ENCODE assay signal across 26 mouse cellular contexts in the genomic region with DNA sequence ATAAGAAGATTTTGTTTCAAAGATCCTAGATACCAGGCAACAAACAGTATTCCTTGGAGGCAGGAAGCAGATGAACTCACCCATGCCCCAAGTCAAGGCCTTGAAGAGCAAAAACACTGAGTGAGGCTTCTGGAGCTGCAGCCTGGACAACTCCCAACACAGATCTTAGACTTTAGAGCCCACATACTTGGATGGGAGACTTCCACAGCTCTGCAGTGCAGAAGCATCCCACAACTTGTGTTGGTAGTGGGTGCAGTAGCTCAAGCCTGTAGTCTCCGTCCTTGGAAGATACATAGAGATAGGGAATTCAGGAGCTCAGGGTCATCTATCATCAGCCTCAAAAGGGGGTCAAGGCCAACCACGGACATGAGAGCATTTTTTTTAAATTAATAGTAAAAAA. TPM values are rescaled to one million over a fixed set of nuclear protein-coding genes. Genes with fewer than 3 reads are reported as not detected.
DNase-seq lines count a peak whose midpoint lies in the region; ATAC-seq and TF ChIP-seq lines count a peak whose summit lies in the region.
"Had no signal": no experiment of that assay in that cellular context is flagged by ENCODE, and none has a peak within 500 bp of the region (broad histone marks: within the 10 kb centered on the region; RNA-seq: fewer than 3 reads in every experiment).

No protein-coding gene starts in this region.

- DNase-seq in adrenal gland, adult (ENCODE audit: inconsistent age in 2 of 2, low spot score in 1 of 2), result peak; percentile 56 to 80
- DNase-seq in adrenal gland, postnatal 14 days, result no peak
- DNase-seq in liver, embryonic 11.5 days (ENCODE audit: low spot score), result no peak
- DNase-seq in liver, postnatal 0 days, result no peak
- DNase-seq in ovary, postnatal 36 days (ENCODE audit: low spot score), result peak; percentile 20
- DNase-seq in ovary, postnatal 10 days (ENCODE audit: low spot score), result no peak
- DNase-seq: adrenal gland, adult 8-10 months; adrenal gland, postnatal 25 days; B cell, adult 2 months; cerebellum, adult 11-12 months; cerebellum, adult 2 months; cerebellum, adult 9-10 months; cerebellum, postnatal 10 days; cerebellum, postnatal 25 days; forebrain, postnatal 0 days had no signal

- no peak for TF ChIP-seq EP300 in liver, postnatal 0 days (IDR thresholded peaks at IDR 0.05; ENCODE audit: low read depth)

- 80% methylated on average over 2 of the region's 2 CpGs for WGBS in liver, embryonic 12.5 days (ENCODE audit: insufficient replicate concordance)
- WGBS in liver, embryonic 11.5 days, result 70% methylated on average over 2 of the region's 2 CpGs
- WGBS in liver, embryonic 15.5 days (ENCODE audit: insufficient replicate concordance), result 72% methylated on average over 2 of the region's 2 CpGs
- 82% methylated on average over 2 of the region's 2 CpGs for WGBS in liver, postnatal 0 days (ENCODE audit: insufficient replicate concordance)

- H3K9ac ChIP-seq in liver, embryonic 12.5 days, result no peak overlapping the region
- H3K9ac ChIP-seq in liver, embryonic 11.5 days (ENCODE audit: low read depth, low read length), result no peak overlapping the region
- H3K9ac ChIP-seq in liver, embryonic 15.5 days, result no peak overlapping the region
- H3K9ac ChIP-seq in liver, postnatal 0 days (replicated peaks), result no peak overlapping the region
- H3K9ac ChIP-seq: embryonic facial prominence, embryonic 12.5 days; forebrain, embryonic 13.5 days; forebrain, embryonic 15.5 days; forebrain, postnatal 0 days had no signal

- H3K27ac ChIP-seq in liver, embryonic 12.5 days, result peak overlapping the region; percentile 60
- H3K27ac ChIP-seq in liver, embryonic 11.5 days (ENCODE audit: low read depth, low read length), result no peak overlapping the region
- H3K27ac ChIP-seq in liver, embryonic 15.5 days (replicated peaks), result peak overlapping the region; percentile 10; the same call in 1 of the 2 replicates
- H3K27ac ChIP-seq in liver, postnatal 0 days (ENCODE audit: low read depth), result no peak overlapping the region
- H3K27ac ChIP-seq: embryonic facial prominence, embryonic 10.5 days; embryonic facial prominence, embryonic 12.5 days; forebrain, embryonic 13.5 days; forebrain, embryonic 15.5 days had no signal

- no peaks in the 10 kb centered on the region for H3K9me3 ChIP-seq in liver, embryonic 12.5 days (replicated peaks)
- H3K9me3 ChIP-seq in liver, embryonic 11.5 days (ENCODE audit: control insufficient read depth, low read length), result no peaks in the 10 kb centered on the region
- no peaks in the 10 kb centered on the region for H3K9me3 ChIP-seq in liver, embryonic 15.5 days (replicated peaks)
- no peaks in the 10 kb centered on the region for H3K9me3 ChIP-seq in liver, postnatal 0 days (ENCODE audit: low read length)
- H3K9me3 ChIP-seq: embryonic facial prominence, embryonic 10.5 days; embryonic facial prominence, embryonic 12.5 days; forebrain, embryonic 13.5 days; forebrain, embryonic 15.5 days; G1E had no signal

- H3K36me3 ChIP-seq in liver, embryonic 12.5 days, result no peaks in the 10 kb centered on the region
- no peaks in the 10 kb centered on the region for H3K36me3 ChIP-seq in liver, embryonic 11.5 days (ENCODE audit: control insufficient read depth, insufficient read depth, low read length)
- no peaks in the 10 kb centered on the region for H3K36me3 ChIP-seq in liver, embryonic 15.5 days (replicated peaks)
- no peaks in the 10 kb centered on the region for H3K36me3 ChIP-seq in liver, postnatal 0 days (replicated peaks; ENCODE audit: insufficient read depth, low read length)
- H3K36me3 ChIP-seq: embryonic facial prominence, embryonic 10.5 days; embryonic facial prominence, embryonic 12.5 days; forebrain, embryonic 15.5 days had no signal

- TF ChIP-seq CTCF in liver, postnatal 0 days (IDR thresholded peaks at IDR 0.05; ENCODE audit: low read depth), result no peak

- H3K4me2 ChIP-seq in liver, embryonic 12.5 days, result no peak overlapping the region
- H3K4me2 ChIP-seq in liver, embryonic 11.5 days, result no peak overlapping the region
- no peak overlapping the region for H3K4me2 ChIP-seq in liver, embryonic 15.5 days
- no peak overlapping the region for H3K4me2 ChIP-seq in liver, postnatal 0 days (ENCODE audit: low read depth, low read length)
- H3K4me2 ChIP-seq: embryonic facial prominence, embryonic 12.5 days; forebrain, embryonic 13.5 days; forebrain, embryonic 15.5 days had no signal

- no peak overlapping the region for H3K4me3 ChIP-seq in liver, embryonic 12.5 days
- H3K4me3 ChIP-seq in liver, embryonic 11.5 days (ENCODE audit: low read depth, low read length), result no peak overlapping the region
- no peak overlapping the region for H3K4me3 ChIP-seq in liver, embryonic 15.5 days (replicated peaks)
- H3K4me3 ChIP-seq in liver, postnatal 0 days (ENCODE audit: low read depth, low read length), result no peak overlapping the region
- H3K4me3 ChIP-seq: embryonic facial prominence, embryonic 10.5 days; embryonic facial prominence, embryonic 12.5 days; forebrain, embryonic 13.5 days; forebrain, embryonic 15.5 days had no signal

- H3K27me3 ChIP-seq in liver, embryonic 12.5 days (replicated peaks), result no peaks in the 10 kb centered on the region
- no peaks in the 10 kb centered on the region for H3K27me3 ChIP-seq in liver, embryonic 11.5 days (replicated peaks; ENCODE audit: control insufficient read depth, insufficient read depth, low read length)
- H3K27me3 ChIP-seq in liver, embryonic 15.5 days, result no peaks in the 10 kb centered on the region
- H3K27me3 ChIP-seq in liver, postnatal 0 days (ENCODE audit: insufficient read depth, low read length), result no peaks in the 10 kb centered on the region
- H3K27me3 ChIP-seq: CH12.LX; embryonic facial prominence, embryonic 12.5 days; forebrain, embryonic 13.5 days; forebrain, embryonic 15.5 days; Patski had no signal

- H3K4me1 ChIP-seq in liver, embryonic 12.5 days, result peaks cover 93% of the 10 kb centered on the region
- peaks cover 37% of the 10 kb centered on the region for H3K4me1 ChIP-seq in liver, embryonic 11.5 days (replicated peaks; ENCODE audit: control insufficient read depth, insufficient read depth, low read length)
- peaks cover 80% of the 10 kb centered on the region for H3K4me1 ChIP-seq in liver, embryonic 15.5 days (replicated peaks)
- peaks cover 21% of the 10 kb centered on the region for H3K4me1 ChIP-seq in liver, postnatal 0 days (ENCODE audit: insufficient read depth)
- H3K4me1 ChIP-seq: forebrain, embryonic 15.5 days had no signal

- no peak for ATAC-seq in liver, embryonic 12.5 days
- ATAC-seq in liver, embryonic 11.5 days (replicated peaks; ENCODE audit: low FRiP score), result no peak
- ATAC-seq in liver, embryonic 15.5 days (ENCODE audit: insufficient read depth), result no peak
- ATAC-seq in liver, postnatal 0 days, result no peak
- ATAC-seq: activated CD4-positive, CD25-positive, alpha-beta regulatory T cell, adult 4 months; CD4-positive, CD25-positive, alpha-beta regulatory T cell, adult 4 months; forebrain, embryonic 13.5 days; forebrain, embryonic 15.5 days; forebrain, postnatal 0 days; Patski had no signal

RNA-seq across cellular contexts. Expression of a gene that starts 14.2 kb away (rescaled TPM):
- 385 and 431 TPM in 2 replicates for total RNA-seq in adrenal gland, postnatal 14 days (2021)
- polyA plus RNA-seq in liver, embryonic 12.5 days (2016; fragmentation: Nextera tagmentation; extraction: Ambion mirVana), result 702 and 711 TPM in 2 replicates
- polyA plus RNA-seq in liver, embryonic 11.5 days (2014; fragmentation: Nextera tagmentation; extraction: Ambion mirVana), result 960 and 1,037 TPM in 2 replicates
- polyA plus RNA-seq in liver, embryonic 15.5 days (2015; fragmentation: Nextera tagmentation; extraction: Ambion mirVana), result 476 and 487 TPM in 2 replicates
- polyA plus RNA-seq in liver, postnatal 0 days (2015; fragmentation: Nextera tagmentation; extraction: Ambion mirVana), result 264 and 270 TPM in 2 replicates

RNA-seq across cellular contexts. Expression of a gene that starts 24.0 kb away (rescaled TPM):
- 3.1 and 3.6 TPM in 2 replicates for total RNA-seq in adrenal gland, postnatal 14 days (2021)
- polyA plus RNA-seq in liver, embryonic 12.5 days (2016; fragmentation: Nextera tagmentation; extraction: Ambion mirVana), result 4.7 and 5.6 TPM in 2 replicates
- 8.2 and 8.7 TPM in 2 replicates for polyA plus RNA-seq in liver, embryonic 11.5 days (2014; fragmentation: Nextera tagmentation; extraction: Ambion mirVana)
- 2.0 and 2.4 TPM in 2 replicates for polyA plus RNA-seq in liver, embryonic 15.5 days (2015; fragmentation: Nextera tagmentation; extraction: Ambion mirVana)
- 0.86 and 1.1 TPM in 2 replicates for polyA plus RNA-seq in liver, postnatal 0 days (2015; fragmentation: Nextera tagmentation; extraction: Ambion mirVana)

RNA-seq across cellular contexts. Expression of a gene that starts 45.0 kb away (rescaled TPM):
- 30.0 and 34.1 TPM in 2 replicates for total RNA-seq in adrenal gland, postnatal 14 days (2021)
- 40.4 and 48.6 TPM in 2 replicates for polyA plus RNA-seq in liver, embryonic 12.5 days (2016; fragmentation: Nextera tagmentation; extraction: Ambion mirVana)
- polyA plus RNA-seq in liver, embryonic 11.5 days (2014; fragmentation: Nextera tagmentation; extraction: Ambion mirVana), result 81.0 and 82.3 TPM in 2 replicates
- polyA plus RNA-seq in liver, embryonic 15.5 days (2015; fragmentation: Nextera tagmentation; extraction: Ambion mirVana), result 29.5 and 31.6 TPM in 2 replicates
- polyA plus RNA-seq in liver, postnatal 0 days (2015; fragmentation: Nextera tagmentation; extraction: Ambion mirVana), result 25.4 and 25.7 TPM in 2 replicates

RNA-seq across cellular contexts. Expression of a gene that starts 51.5 kb away (rescaled TPM):
- total RNA-seq in adrenal gland, postnatal 14 days (2021), result not detected in 2 replicates
- 0.72 and 0.73 TPM in 2 replicates for polyA plus RNA-seq in liver, embryonic 12.5 days (2016; fragmentation: Nextera tagmentation; extraction: Ambion mirVana)
- polyA plus RNA-seq in liver, embryonic 11.5 days (2014; fragmentation: Nextera tagmentation; extraction: Ambion mirVana), result 1.2 and 2.1 TPM in 2 replicates
- polyA plus RNA-seq in liver, embryonic 15.5 days (2015; fragmentation: Nextera tagmentation; extraction: Ambion mirVana), result 0.36 and 0.47 TPM in 2 replicates
- 0.20 TPM in 1 of 2 replicates, not detected in the other for polyA plus RNA-seq in liver, postnatal 0 days (2015; fragmentation: Nextera tagmentation; extraction: Ambion mirVana)
- total RNA-seq: adrenal gland, adult 8-10 months; adrenal gland, postnatal 25 days; CH12.LX; forebrain, postnatal 0 days; G1E had no signal
- polyA plus RNA-seq: cerebellum, adult 2 months; G1E had no signal

Comparison
In these comparisons a context has a peak if more than half of its experiments do, and no peak if none do; other contexts are left out.
1. DNase-seq: peak in adrenal gland, adult (2 of 2) and ovary, postnatal 36 days (single experiment); none in adrenal gland, postnatal 14 days (single experiment), liver, embryonic 11.5 days (single experiment), liver, postnatal 0 days (single experiment) and ovary, postnatal 10 days (single experiment).
2. H3K27ac ChIP-seq: peak in liver, embryonic 12.5 days (single experiment) and liver, embryonic 15.5 days (single experiment); none in liver, embryonic 11.5 days (single experiment) and liver, postnatal 0 days (single experiment).